Mouse (Mus musculus): ENCODE measurements at regions not wholly inside any gene's neighbourhood (a gene's known extent, or its start where the extent isn't known, plus 50 kb on each side); places are given as distances from the start of the nearest gene placed in this dataset.

GRCm38 (mm10) chr10:111824820-111825219 is 147.6 kb upstream of the Krr1 start:
- TF ChIP-seq EP300 (IDR thresholded peaks at IDR 0.05; ENCODE audit: low read length) (no peak), MAFK (IDR thresholded peaks at IDR 0.05; ENCODE audit: insufficient replicate concordance, low read length) (no peak), USF1 (IDR thresholded peaks at IDR 0.05; ENCODE audit: low read depth, low read length) (no peak)
